Mouse (Mus musculus): ENCODE results near the gene Ccdc162. TPM values are rescaled to one million over a fixed set of nuclear protein-coding genes. Genes with fewer than 3 reads are reported as not detected.
A peak's percentile ranks its signal among the peaks of the same experiment; 100 is the strongest.

Ccdc162 gene
- total RNA-seq (2014; rRNA removed; ENCODE audit: low replicate concordance) (1.5 TPM in 1 of 2 replicates, not detected in the other), polyA plus RNA-seq (2015; fragmentation: Nextera tagmentation; extraction: Ambion mirVana) (0.16 and 0.36 TPM in 2 replicates)

DNA sequence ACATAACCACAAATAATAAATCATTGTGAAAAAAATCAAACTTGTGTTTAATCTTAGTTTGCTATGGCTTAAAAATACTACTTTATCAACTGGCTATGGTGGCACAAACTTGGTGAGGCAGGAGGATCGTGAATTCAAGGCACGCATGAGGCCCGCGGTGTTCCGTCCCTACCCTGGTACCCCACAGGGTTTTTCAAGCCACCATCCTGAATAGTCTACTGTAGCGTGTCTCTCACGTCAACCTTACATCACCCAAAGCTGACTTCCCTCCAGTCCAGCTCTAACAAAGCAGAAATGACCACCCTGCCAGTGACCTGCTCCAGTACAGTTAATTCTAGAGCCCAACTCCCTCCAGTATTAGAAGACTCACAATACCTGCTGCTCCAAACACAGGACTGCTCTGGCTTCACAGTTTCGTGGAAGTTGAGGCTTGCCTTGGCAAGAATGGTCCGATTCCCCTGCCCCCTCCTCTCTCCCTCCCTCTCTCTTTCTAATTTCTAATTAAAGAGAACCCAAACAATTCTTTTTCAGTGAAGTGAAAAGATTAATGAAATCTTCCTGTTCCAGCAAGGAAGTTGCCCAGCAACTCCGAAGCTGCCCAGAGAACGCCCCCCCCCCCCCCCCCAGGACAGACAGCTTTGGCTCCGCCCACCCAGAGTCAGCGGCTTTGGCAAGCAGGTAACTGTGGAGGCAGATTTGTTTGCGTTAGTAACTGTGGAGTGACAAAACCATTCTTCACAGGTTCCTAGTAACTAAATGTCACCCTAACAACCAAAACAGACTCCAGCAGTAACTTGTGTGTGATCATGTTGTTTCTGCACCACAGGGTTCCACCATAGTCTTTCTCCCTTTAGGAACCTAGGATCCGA is at the start of gene Ccdc162:
Gene Ccdc162 (minus strand): TSS at position 606 of the 869 bp plus-strand sequence.
- DNase-seq (ENCODE audit: low spot score) (peak; percentile 20), ATAC-seq (ENCODE audit: insufficient read depth, low read depth) (no peak)
- H3K9me3 ChIP-seq (replicated peaks; ENCODE audit: control insufficient read depth, low read length): no peaks in the 10 kb centered on the region
- no peak within 1 kb of the TSS for H3K4me3 ChIP-seq (ENCODE audit: low read depth, low read length)
- no peak within 1 kb of the TSS for H3K9ac ChIP-seq (replicated peaks; ENCODE audit: low read depth, low read length)
- H3K27me3 ChIP-seq (ENCODE audit: control insufficient read depth, insufficient read depth, low read length): no peaks in the 10 kb centered on the region
- H3K27ac ChIP-seq (ENCODE audit: low read depth): no peak within 1 kb of the TSS
- no peak within 1 kb of the TSS for H3K4me2 ChIP-seq (ENCODE audit: low read depth, low read length)
- no peaks in the 10 kb centered on the region for H3K4me1 ChIP-seq (ENCODE audit: control insufficient read depth, insufficient read depth)
- TF ChIP-seq CTCF (IDR thresholded peaks at IDR 0.05; ENCODE audit: low read depth) (no peak), EP300 (IDR thresholded peaks at IDR 0.05; ENCODE audit: low read depth) (no peak)
- H3K36me3 ChIP-seq (replicated peaks; ENCODE audit: control insufficient read depth, insufficient read depth, low read length): peaks cover 7% of the 10 kb centered on the region
- 65% methylated on average over 15 of the region's 15 CpGs for WGBS

DNA sequence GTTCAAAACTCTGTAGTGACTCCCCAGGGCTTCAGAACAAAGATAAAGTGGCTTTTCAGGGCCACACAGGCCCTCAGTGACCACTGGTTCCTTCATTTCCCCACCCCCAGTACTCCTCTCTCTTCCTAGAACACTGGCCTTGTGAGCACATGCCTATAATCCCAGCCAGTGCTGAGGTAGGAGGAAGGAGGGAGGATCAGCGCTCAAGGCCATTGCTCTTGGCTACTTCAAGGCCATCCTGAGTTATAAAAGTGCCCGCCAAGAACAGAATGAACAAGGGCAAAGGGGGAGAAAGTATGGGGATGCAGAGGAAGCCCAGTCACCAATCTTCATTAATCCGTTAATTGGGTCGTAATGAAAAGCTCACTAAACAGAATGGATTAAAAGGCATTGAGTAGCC is 49.2 kb upstream of the Ccdc162 start:
- DNase-seq (ENCODE audit: low spot score) (no peak), ATAC-seq (ENCODE audit: insufficient read depth, low read depth) (no peak)
- no peaks in the 10 kb centered on the region for H3K9me3 ChIP-seq (replicated peaks; ENCODE audit: control insufficient read depth, low read length)
- no peaks in the 10 kb centered on the region for H3K4me1 ChIP-seq (ENCODE audit: control insufficient read depth, insufficient read depth)
- TF ChIP-seq CTCF (IDR thresholded peaks at IDR 0.05; ENCODE audit: low read depth): no peak
- TF ChIP-seq EP300 (IDR thresholded peaks at IDR 0.05; ENCODE audit: low read depth): no peak
- no peaks in the 10 kb centered on the region for H3K27me3 ChIP-seq (ENCODE audit: control insufficient read depth, insufficient read depth, low read length)
- no peaks in the 10 kb centered on the region for H3K36me3 ChIP-seq (replicated peaks; ENCODE audit: control insufficient read depth, insufficient read depth, low read length)
- H3K9ac ChIP-seq (replicated peaks; ENCODE audit: low read depth, low read length): no peak overlapping the region
- no peak overlapping the region for H3K27ac ChIP-seq (ENCODE audit: low read depth)
- 92% methylated on average over 4 of the region's 4 CpGs for WGBS
- H3K4me3 ChIP-seq (ENCODE audit: low read depth, low read length): no peak overlapping the region
- no peak overlapping the region for H3K4me2 ChIP-seq (ENCODE audit: low read depth, low read length)

DNA sequence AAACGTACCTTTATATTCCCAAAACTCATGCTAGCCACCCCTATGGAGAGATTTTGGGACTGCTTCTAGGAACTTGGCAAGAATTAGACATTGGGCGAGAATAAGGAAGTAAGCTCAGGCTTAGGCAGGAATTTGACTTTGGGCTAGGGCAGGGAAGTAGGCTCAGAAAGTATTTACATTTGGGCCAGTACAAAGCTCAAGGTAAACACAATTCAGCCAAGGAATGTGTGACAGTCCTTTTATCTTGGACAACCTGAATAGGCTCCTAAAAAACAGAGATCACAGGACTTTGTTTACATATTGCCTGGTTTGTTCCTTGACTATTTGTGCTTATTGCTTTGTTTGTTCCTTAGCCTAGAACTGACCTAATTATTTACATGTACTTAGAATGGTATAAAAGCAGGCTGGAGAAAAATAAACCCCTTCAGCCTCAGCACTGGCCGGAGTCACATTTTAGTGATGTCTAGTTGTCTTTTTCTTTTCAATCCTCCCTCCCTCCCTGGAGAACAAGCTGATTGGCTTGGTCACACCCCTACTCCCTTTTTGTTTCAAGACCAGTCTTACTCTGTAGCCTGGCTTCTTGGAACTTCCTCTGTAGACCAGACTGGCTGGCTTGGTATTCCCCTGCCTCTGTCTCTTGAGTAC is 47.4 kb upstream of the Ccdc162 start:
- 83% methylated on average over 3 of the region's 3 CpGs for WGBS
- Histone ChIP-seq H3K36me3 (replicated peaks; ENCODE audit: control insufficient read depth, insufficient read depth, low read length) (no peaks in the 10 kb centered on the region), H3K9ac (replicated peaks; ENCODE audit: low read depth, low read length) (no peak overlapping the region), H3K4me3 (ENCODE audit: low read depth, low read length) (no peak overlapping the region), H3K4me1 (ENCODE audit: control insufficient read depth, insufficient read depth) (peaks cover 4% of the 10 kb centered on the region; the same call in 1 of the 2 replicates), H3K4me2 (ENCODE audit: low read depth, low read length) (no peak overlapping the region), H3K27me3 (ENCODE audit: control insufficient read depth, insufficient read depth, low read length) (no peaks in the 10 kb centered on the region), H3K27ac (ENCODE audit: low read depth) (no peak overlapping the region), H3K9me3 (replicated peaks; ENCODE audit: control insufficient read depth, low read length) (no peaks in the 10 kb centered on the region)
- TF ChIP-seq EP300 (IDR thresholded peaks at IDR 0.05; ENCODE audit: low read depth): no peak
- no peak for TF ChIP-seq CTCF (IDR thresholded peaks at IDR 0.05; ENCODE audit: low read depth)
- ATAC-seq (ENCODE audit: insufficient read depth, low read depth) (no peak), DNase-seq (ENCODE audit: low spot score) (no peak)

DNA sequence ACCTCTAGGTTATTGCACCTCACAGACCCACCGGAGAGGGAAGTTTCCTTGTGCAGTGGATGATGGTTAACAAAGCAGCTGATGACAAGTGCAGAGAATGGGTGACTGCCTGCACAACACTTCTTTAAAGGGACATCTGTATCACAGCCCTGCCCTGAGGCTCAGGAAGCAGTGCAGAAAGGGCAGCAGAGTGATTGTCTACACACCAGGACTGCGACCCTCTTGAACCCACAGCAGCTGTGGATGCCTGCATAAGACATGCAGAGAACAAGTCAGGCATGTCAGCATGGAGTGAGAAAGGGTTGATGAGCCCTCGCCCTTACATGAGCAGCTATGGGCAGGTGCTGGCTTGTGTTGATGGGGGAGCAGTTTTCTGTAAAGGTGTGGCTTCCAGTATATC is 44.4 kb upstream of the Ccdc162 start:
- no peak overlapping the region for H3K27ac ChIP-seq (ENCODE audit: low read depth)
- no peak overlapping the region for H3K9ac ChIP-seq (replicated peaks; ENCODE audit: low read depth, low read length)
- H3K4me3 ChIP-seq (ENCODE audit: low read depth, low read length): no peak overlapping the region
- H3K4me1 ChIP-seq (ENCODE audit: control insufficient read depth, insufficient read depth): peaks cover 4% of the 10 kb centered on the region; the same call in 1 of the 2 replicates
- H3K4me2 ChIP-seq (ENCODE audit: low read depth, low read length): no peak overlapping the region
- no peak for ATAC-seq (ENCODE audit: insufficient read depth, low read depth)
- no peak for TF ChIP-seq CTCF (IDR thresholded peaks at IDR 0.05; ENCODE audit: low read depth)
- no peak for TF ChIP-seq EP300 (IDR thresholded peaks at IDR 0.05; ENCODE audit: low read depth)
- H3K9me3 ChIP-seq (replicated peaks; ENCODE audit: control insufficient read depth, low read length): no peaks in the 10 kb centered on the region
- H3K36me3 ChIP-seq (replicated peaks; ENCODE audit: control insufficient read depth, insufficient read depth, low read length): no peaks in the 10 kb centered on the region
- 49% methylated on average over 3 of the region's 3 CpGs for WGBS
- no peak for DNase-seq (ENCODE audit: low spot score)
- H3K27me3 ChIP-seq (ENCODE audit: control insufficient read depth, insufficient read depth, low read length): no peaks in the 10 kb centered on the region

DNA sequence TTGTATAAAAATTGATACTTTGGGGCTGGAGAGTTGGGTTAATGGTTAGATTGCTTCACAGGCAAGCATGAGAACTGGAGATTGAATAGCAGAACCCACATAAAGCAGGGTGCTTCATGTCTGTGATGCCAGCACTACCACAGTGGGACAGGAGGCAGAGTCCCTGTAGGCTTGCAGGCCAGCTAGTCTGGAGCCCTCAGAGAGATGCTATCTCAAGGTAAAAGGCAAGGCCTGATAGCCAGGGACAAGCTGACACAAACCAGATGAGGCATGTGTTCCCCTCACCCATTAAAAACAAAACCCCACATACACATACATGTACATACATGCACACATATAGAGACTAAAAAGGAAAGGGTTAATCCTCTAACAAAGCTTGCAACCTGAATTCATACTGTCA is 41.6 kb upstream of the Ccdc162 start:
- ATAC-seq (ENCODE audit: insufficient read depth, low read depth): no peak
- TF ChIP-seq CTCF (IDR thresholded peaks at IDR 0.05; ENCODE audit: low read depth) (no peak), EP300 (IDR thresholded peaks at IDR 0.05; ENCODE audit: low read depth) (no peak)

More for the DNA sequence above, 41.6 kb upstream of the Ccdc162 start:
- no peak overlapping the region for H3K4me3 ChIP-seq (ENCODE audit: low read depth, low read length)
- no peak for DNase-seq (ENCODE audit: low spot score)
- H3K27me3 ChIP-seq (ENCODE audit: control insufficient read depth, insufficient read depth, low read length): no peaks in the 10 kb centered on the region
- peaks cover 4% of the 10 kb centered on the region; the same call in 1 of the 2 replicates for H3K4me1 ChIP-seq (ENCODE audit: control insufficient read depth, insufficient read depth)
- H3K9ac ChIP-seq (replicated peaks; ENCODE audit: low read depth, low read length): no peak overlapping the region
- H3K4me2 ChIP-seq (ENCODE audit: low read depth, low read length): no peak overlapping the region
- no peak overlapping the region for H3K27ac ChIP-seq (ENCODE audit: low read depth)
- no peaks in the 10 kb centered on the region for H3K36me3 ChIP-seq (replicated peaks; ENCODE audit: control insufficient read depth, insufficient read depth, low read length)
- H3K9me3 ChIP-seq (replicated peaks; ENCODE audit: control insufficient read depth, low read length): no peaks in the 10 kb centered on the region

All from heart, postnatal 0 days (tissue).